Mouse (Mus musculus) cerebellum, adult 2 months (tissue): ENCODE results near the gene Mars.

Experiments
- CTCF ChIP-seq: fragments of 200-500 bp; IDR thresholded peaks from 2 replicates; pipeline ENCODE4 v1.5.1; 2011; ENCODE audit warnings: low read depth, mild to moderate bottlenecking, control low read depth, low read length, moderate library complexity, borderline replicate concordance; ENCODE audit not compliant: insufficient read depth
- POLR2A ChIP-seq: fragments of 200-500 bp; IDR thresholded peaks from 2 replicates; pipeline ENCODE4 v1.6.1; 2011; ENCODE audit warnings: low read length, control low read depth, borderline replicate concordance; ENCODE audit not compliant: insufficient read depth

- TF ChIP-seq CTCF, result no peak
- no peak for TF ChIP-seq POLR2A
Observed at GRCm38 (mm10) chr10:127327461-127328145, 16.0 kb upstream of the Mars start.
